ENCODE assay signal across 10 mouse cellular contexts in genomic region chr3:96195616-96196313, GRCm38 (mm10). TPM values are rescaled to one million over a fixed set of nuclear protein-coding genes. Genes with fewer than 3 reads are reported as not detected.
DNase-seq lines count a peak whose midpoint lies in the region; ATAC-seq and TF ChIP-seq lines count a peak whose summit lies in the region.
"Had no signal": no experiment of that assay in that cellular context is flagged by ENCODE, and none has a peak within 500 bp of the region (broad histone marks: within the 10 kb centered on the region; RNA-seq: fewer than 3 reads in every experiment).

No protein-coding gene starts in this region.

- 92% methylated on average over 11 of the region's 11 CpGs for whole genome bisulfite sequencing in forebrain, embryonic 10.5 days
- WGBS in forebrain, embryonic 16.5 days: 95% methylated on average over 11 of the region's 11 CpGs
- WGBS in neural tube, embryonic 12.5 days: 95% methylated on average over 11 of the region's 11 CpGs
- 93% methylated on average over 11 of the region's 11 CpGs for WGBS in hindbrain, postnatal 0 days
- WGBS in neural tube, embryonic 14.5 days: 96% methylated on average over 11 of the region's 11 CpGs

- peaks cover 30% of the 10 kb centered on the region for H3K4me1 ChIP-seq in forebrain, embryonic 10.5 days
- H3K4me1 ChIP-seq in forebrain, embryonic 16.5 days (replicated peaks; ENCODE audit: control insufficient read depth, insufficient read depth, low read length): peaks cover 11% of the 10 kb centered on the region
- H3K4me1 ChIP-seq in neural tube, embryonic 12.5 days: peaks cover 11% of the 10 kb centered on the region
- H3K4me1 ChIP-seq in hindbrain, postnatal 0 days (ENCODE audit: insufficient read depth, low read length): 0 out of 2 replicates have a peak, but pooled peaks cover 8% of the 10 kb centered on the region
- H3K4me1 ChIP-seq in neural tube, embryonic 14.5 days (ENCODE audit: control insufficient read depth, insufficient read depth, low read length): peaks cover 11% of the 10 kb centered on the region; the same call in 1 of the 2 replicates

- peak overlapping the region; percentile 79 for H3K4me3 ChIP-seq in forebrain, embryonic 10.5 days
- H3K4me3 ChIP-seq in forebrain, embryonic 16.5 days (replicated peaks; ENCODE audit: low read length): no peak overlapping the region
- no peak overlapping the region for H3K4me3 ChIP-seq in neural tube, embryonic 12.5 days
- no peak overlapping the region for H3K4me3 ChIP-seq in hindbrain, postnatal 0 days (ENCODE audit: low read length)
- H3K4me3 ChIP-seq in neural tube, embryonic 14.5 days (ENCODE audit: low read depth, low read length): no peak overlapping the region

- H3K36me3 ChIP-seq in forebrain, embryonic 10.5 days (replicated peaks): peaks cover 9% of the 10 kb centered on the region
- peaks cover 6% of the 10 kb centered on the region; the same call in 1 of the 2 replicates for H3K36me3 ChIP-seq in forebrain, embryonic 16.5 days (ENCODE audit: control insufficient read depth, insufficient read depth)
- peaks cover 13% of the 10 kb centered on the region for H3K36me3 ChIP-seq in neural tube, embryonic 12.5 days
- peaks cover 22% of the 10 kb centered on the region; the same call in 1 of the 2 replicates for H3K36me3 ChIP-seq in hindbrain, postnatal 0 days (ENCODE audit: insufficient read depth, low read length)
- H3K36me3 ChIP-seq in neural tube, embryonic 14.5 days (ENCODE audit: control insufficient read depth, insufficient read depth, low read length): peaks cover 21% of the 10 kb centered on the region; the same call in 1 of the 2 replicates

- H3K27me3 ChIP-seq in forebrain, embryonic 10.5 days (ENCODE audit: poor library complexity, severe bottlenecking): peaks cover 9% of the 10 kb centered on the region
- no peaks in the 10 kb centered on the region for H3K27me3 ChIP-seq in forebrain, embryonic 16.5 days (replicated peaks; ENCODE audit: control insufficient read depth, insufficient read depth, low read length)
- no peaks in the 10 kb centered on the region for H3K27me3 ChIP-seq in neural tube, embryonic 12.5 days (replicated peaks)
- H3K27me3 ChIP-seq in hindbrain, postnatal 0 days (ENCODE audit: insufficient read depth, low read length): no peaks in the 10 kb centered on the region
- no peaks in the 10 kb centered on the region for H3K27me3 ChIP-seq in neural tube, embryonic 14.5 days (ENCODE audit: control insufficient read depth, insufficient read depth, low read length)

- no peak overlapping the region for H3K9ac ChIP-seq in forebrain, embryonic 16.5 days (replicated peaks; ENCODE audit: low read depth, low read length)
- H3K9ac ChIP-seq in neural tube, embryonic 12.5 days: no peak overlapping the region
- H3K9ac ChIP-seq in hindbrain, postnatal 0 days (replicated peaks; ENCODE audit: low read length): no peak overlapping the region
- no peak overlapping the region for H3K9ac ChIP-seq in neural tube, embryonic 14.5 days (replicated peaks; ENCODE audit: low read depth, low read length)

- no peak overlapping the region for H3K4me2 ChIP-seq in forebrain, embryonic 16.5 days (ENCODE audit: low read length)
- H3K4me2 ChIP-seq in neural tube, embryonic 12.5 days (replicated peaks): peak overlapping the region; percentile 93; the same call in 1 of the 2 replicates
- peak overlapping the region; percentile 66; the same call in 1 of the 2 replicates for H3K4me2 ChIP-seq in hindbrain, postnatal 0 days (ENCODE audit: low read depth, low read length)
- peak overlapping the region; percentile 95; the same call in 1 of the 2 replicates for H3K4me2 ChIP-seq in neural tube, embryonic 14.5 days (ENCODE audit: low read depth, low read length)

- ATAC-seq in forebrain, embryonic 16.5 days: no peak
- no peak for ATAC-seq in neural tube, embryonic 12.5 days (ENCODE audit: low FRiP score, low read depth)
- ATAC-seq in hindbrain, postnatal 0 days: no peak
- ATAC-seq in neural tube, embryonic 14.5 days (ENCODE audit: low read depth): no peak

- peak; percentile 34; the same call in 1 of the 2 replicates for TF ChIP-seq CTCF in hindbrain, postnatal 0 days (IDR thresholded peaks at IDR 0.05; ENCODE audit: low read depth)

- no peak overlapping the region for H3K27ac ChIP-seq in forebrain, embryonic 10.5 days
- no peak overlapping the region for H3K27ac ChIP-seq in forebrain, embryonic 16.5 days (ENCODE audit: low read length)
- H3K27ac ChIP-seq in neural tube, embryonic 12.5 days: no peak overlapping the region
- H3K27ac ChIP-seq in hindbrain, postnatal 0 days: no peak overlapping the region
- no peak overlapping the region; the same call in 1 of the 2 replicates for H3K27ac ChIP-seq in neural tube, embryonic 14.5 days (ENCODE audit: low read depth, low read length)

- no peak for DNase-seq in forebrain, embryonic 10.5 days (ENCODE audit: extremely low spot score, low spot score)
- no peak for DNase-seq in neural tube, embryonic 10.5 days (ENCODE audit: extremely low spot score, low spot score)
- no peak for DNase-seq in hindbrain, postnatal 0 days (ENCODE audit: low spot score)
- DNase-seq in adipocyte (ENCODE audit: low spot score): no peak
- DNase-seq in gastrocnemius, adult 18-20 months (ENCODE audit: low spot score): no peak
- DNase-seq: heart, postnatal 36 days; lung, postnatal 4 days had no signal

- peaks cover 5% of the 10 kb centered on the region; the same call in 1 of the 2 replicates for H3K9me3 ChIP-seq in forebrain, embryonic 10.5 days
- no peaks in the 10 kb centered on the region for H3K9me3 ChIP-seq in forebrain, embryonic 16.5 days (ENCODE audit: control insufficient read depth, low read length)
- no peaks in the 10 kb centered on the region for H3K9me3 ChIP-seq in neural tube, embryonic 12.5 days
- H3K9me3 ChIP-seq in hindbrain, postnatal 0 days (ENCODE audit: low read length): no peaks in the 10 kb centered on the region
- H3K9me3 ChIP-seq in neural tube, embryonic 14.5 days (ENCODE audit: control insufficient read depth, low read length): no peaks in the 10 kb centered on the region

RNA-seq across cellular contexts. Expression of gene Sv2a, which starts 14.8 kb away (rescaled TPM):
- 2.1 and 3.5 TPM in 2 replicates for polyA plus RNA-seq in forebrain, embryonic 10.5 days (2016; fragmentation: Nextera tagmentation; extraction: Ambion mirVana)
- 70.3 and 87.3 TPM in 2 replicates for polyA plus RNA-seq in forebrain, embryonic 16.5 days (2015; fragmentation: Nextera tagmentation; extraction: Ambion mirVana)
- 44.4 and 44.8 TPM in 2 replicates for polyA plus RNA-seq in neural tube, embryonic 12.5 days (2016; fragmentation: Nextera tagmentation; extraction: Ambion mirVana)
- total RNA-seq in hindbrain, postnatal 0 days (2014; rRNA removed): 133 and 136 TPM in 2 replicates
- polyA plus RNA-seq in hindbrain, postnatal 0 days (2015; fragmentation: Nextera tagmentation; extraction: Ambion mirVana): 138 and 151 TPM in 2 replicates
- 91.0 and 91.7 TPM in 2 replicates for polyA plus RNA-seq in neural tube, embryonic 14.5 days (2014; fragmentation: Nextera tagmentation; extraction: Ambion mirVana)
- total RNA-seq in gastrocnemius, adult 18-20 months (2021): under 1 TPM; 0.17 to 0.21 TPM

RNA-seq across cellular contexts. Expression of gene Sf3b4, which starts 23.6 kb away (rescaled TPM):
- 276 and 284 TPM in 2 replicates for polyA plus RNA-seq in forebrain, embryonic 10.5 days (2016; fragmentation: Nextera tagmentation; extraction: Ambion mirVana)
- polyA plus RNA-seq in forebrain, embryonic 16.5 days (2015; fragmentation: Nextera tagmentation; extraction: Ambion mirVana): 155 and 157 TPM in 2 replicates
- 165 and 183 TPM in 2 replicates for polyA plus RNA-seq in neural tube, embryonic 12.5 days (2016; fragmentation: Nextera tagmentation; extraction: Ambion mirVana)
- total RNA-seq in hindbrain, postnatal 0 days (2014; rRNA removed): 67.7 and 94.8 TPM in 2 replicates
- polyA plus RNA-seq in hindbrain, postnatal 0 days (2015; fragmentation: Nextera tagmentation; extraction: Ambion mirVana): 134 and 144 TPM in 2 replicates
- polyA plus RNA-seq in neural tube, embryonic 14.5 days (2014; fragmentation: Nextera tagmentation; extraction: Ambion mirVana): 145 and 150 TPM in 2 replicates
- 10 to 100 TPM; 12.1 to 14.4 TPM for total RNA-seq in gastrocnemius, adult 18-20 months (2021)

RNA-seq across cellular contexts. Expression of gene Bola1, which starts 23.7 kb away (rescaled TPM):
- 89.3 and 93.0 TPM in 2 replicates for polyA plus RNA-seq in forebrain, embryonic 10.5 days (2016; fragmentation: Nextera tagmentation; extraction: Ambion mirVana)
- polyA plus RNA-seq in forebrain, embryonic 16.5 days (2015; fragmentation: Nextera tagmentation; extraction: Ambion mirVana): 64.1 and 64.3 TPM in 2 replicates
- 60.8 and 69.5 TPM in 2 replicates for polyA plus RNA-seq in neural tube, embryonic 12.5 days (2016; fragmentation: Nextera tagmentation; extraction: Ambion mirVana)
- 40.4 and 42.9 TPM in 2 replicates for total RNA-seq in hindbrain, postnatal 0 days (2014; rRNA removed)
- polyA plus RNA-seq in hindbrain, postnatal 0 days (2015; fragmentation: Nextera tagmentation; extraction: Ambion mirVana): 62.1 and 63.0 TPM in 2 replicates
- polyA plus RNA-seq in neural tube, embryonic 14.5 days (2014; fragmentation: Nextera tagmentation; extraction: Ambion mirVana): 61.5 and 69.0 TPM in 2 replicates
- total RNA-seq in gastrocnemius, adult 18-20 months (2021): 10 to 100 TPM; 27.8 to 31.6 TPM

RNA-seq across cellular contexts. Expression of gene Hist2h2ab, which starts 23.9 kb away (rescaled TPM):
- polyA plus RNA-seq in forebrain, embryonic 10.5 days (2016; fragmentation: Nextera tagmentation; extraction: Ambion mirVana): not detected in 2 replicates
- not detected in 2 replicates for polyA plus RNA-seq in forebrain, embryonic 16.5 days (2015; fragmentation: Nextera tagmentation; extraction: Ambion mirVana)
- 1.7 TPM in 1 of 2 replicates, not detected in the other for polyA plus RNA-seq in neural tube, embryonic 12.5 days (2016; fragmentation: Nextera tagmentation; extraction: Ambion mirVana)
- total RNA-seq in hindbrain, postnatal 0 days (2014; rRNA removed): 74.8 and 161 TPM in 2 replicates
- polyA plus RNA-seq in hindbrain, postnatal 0 days (2015; fragmentation: Nextera tagmentation; extraction: Ambion mirVana): not detected in 2 replicates
- 0.71 and 0.72 TPM in 2 replicates for polyA plus RNA-seq in neural tube, embryonic 14.5 days (2014; fragmentation: Nextera tagmentation; extraction: Ambion mirVana)
- 1 to 10 TPM in 1 of 2 experiments, under 1 TPM in 1; 0.62 to 1.8 TPM for total RNA-seq in gastrocnemius, adult 18-20 months (2021)

RNA-seq across cellular contexts. Expression of gene Hist2h2ac, which starts 24.9 kb away (rescaled TPM):
- polyA plus RNA-seq in forebrain, embryonic 10.5 days (2016; fragmentation: Nextera tagmentation; extraction: Ambion mirVana): 11.3 and 12.6 TPM in 2 replicates
- 2.1 and 3.3 TPM in 2 replicates for polyA plus RNA-seq in forebrain, embryonic 16.5 days (2015; fragmentation: Nextera tagmentation; extraction: Ambion mirVana)
- polyA plus RNA-seq in neural tube, embryonic 12.5 days (2016; fragmentation: Nextera tagmentation; extraction: Ambion mirVana): 5.7 and 9.5 TPM in 2 replicates
- 718 and 726 TPM in 2 replicates for total RNA-seq in hindbrain, postnatal 0 days (2014; rRNA removed)
- 3.6 and 3.9 TPM in 2 replicates for polyA plus RNA-seq in hindbrain, postnatal 0 days (2015; fragmentation: Nextera tagmentation; extraction: Ambion mirVana)
- 1.3 and 2.1 TPM in 2 replicates for polyA plus RNA-seq in neural tube, embryonic 14.5 days (2014; fragmentation: Nextera tagmentation; extraction: Ambion mirVana)
- total RNA-seq in gastrocnemius, adult 18-20 months (2021): 10 to 100 TPM in 1 of 2 experiments, 1 to 10 TPM in 1; 6.7 to 12.5 TPM

Comparison
In these comparisons a context has a peak if more than half of its experiments do, and no peak if none do; other contexts are left out.
1. RNA of gene Sv2a, which starts 14.8 kb away (polyA plus RNA-seq): 138 to 151 TPM in hindbrain, postnatal 0 days, 91.0 to 91.7 TPM in neural tube, embryonic 14.5 days, 70.3 to 87.3 TPM in forebrain, embryonic 16.5 days and 44.4 to 44.8 TPM in neural tube, embryonic 12.5 days; 2.1 to 3.5 TPM in forebrain, embryonic 10.5 days; every median in the first group is over 10 times any median in the second.